Mouse (Mus musculus) kidney, adult 9 months (tissue): ENCODE measurements at regions not wholly inside any gene's neighbourhood (a gene's known extent, or its start where the extent isn't known, plus 50 kb on each side); places are given as distances from the start of the nearest gene placed in this dataset.
"Not testable (repeated sequence)": the region's sequence is repeated elsewhere in the genome, so short reads cannot be mapped to it uniquely, and the experiment has no call there.

Experiments used
- DNase-seq: peaks from one replicate; pipeline ENCODE4 v3.0.0; 2022

DNA sequence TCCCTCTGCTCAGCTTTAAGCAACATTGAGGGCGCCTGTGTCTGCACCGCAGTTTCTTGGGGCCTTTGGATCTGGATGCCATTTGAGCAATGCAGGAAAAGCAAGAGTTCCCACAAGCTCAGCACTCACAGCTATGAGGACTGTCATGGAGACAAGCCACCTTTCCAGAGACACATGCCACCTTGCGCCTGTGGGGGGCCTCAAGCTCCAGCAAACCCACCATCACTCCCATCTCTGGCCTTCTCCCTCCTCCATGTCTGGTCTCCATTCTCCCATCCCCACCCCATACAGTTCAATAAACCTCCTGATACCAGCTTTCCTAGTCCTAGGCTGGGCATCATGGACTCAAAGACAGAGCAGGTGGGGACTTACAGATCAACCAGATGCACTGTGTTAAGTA lies 97.8 kb downstream of the Wdr11 start:
- DNase-seq, result no peak

DNA sequence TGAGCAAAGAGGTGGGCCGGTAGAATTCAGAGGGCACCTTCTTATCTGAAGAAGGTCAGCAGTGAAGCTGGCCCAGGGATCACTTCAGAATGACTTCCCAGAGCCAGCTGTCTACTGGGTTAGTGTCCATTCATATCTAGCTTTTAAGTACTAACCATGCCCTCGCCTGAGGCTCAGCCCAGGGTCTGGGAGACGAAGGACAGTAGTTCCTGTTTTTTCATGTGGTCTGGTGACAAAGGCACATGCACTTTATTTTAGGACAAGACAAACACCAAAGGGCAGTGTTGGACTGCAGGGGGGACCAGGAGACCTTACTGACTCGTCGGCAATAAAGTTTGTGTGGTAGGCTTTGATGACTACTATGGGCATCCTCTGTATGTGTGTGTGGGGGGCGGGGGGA lies 99.2 kb downstream of the Wdr11 start:
- DNase-seq, result no peak

DNA sequence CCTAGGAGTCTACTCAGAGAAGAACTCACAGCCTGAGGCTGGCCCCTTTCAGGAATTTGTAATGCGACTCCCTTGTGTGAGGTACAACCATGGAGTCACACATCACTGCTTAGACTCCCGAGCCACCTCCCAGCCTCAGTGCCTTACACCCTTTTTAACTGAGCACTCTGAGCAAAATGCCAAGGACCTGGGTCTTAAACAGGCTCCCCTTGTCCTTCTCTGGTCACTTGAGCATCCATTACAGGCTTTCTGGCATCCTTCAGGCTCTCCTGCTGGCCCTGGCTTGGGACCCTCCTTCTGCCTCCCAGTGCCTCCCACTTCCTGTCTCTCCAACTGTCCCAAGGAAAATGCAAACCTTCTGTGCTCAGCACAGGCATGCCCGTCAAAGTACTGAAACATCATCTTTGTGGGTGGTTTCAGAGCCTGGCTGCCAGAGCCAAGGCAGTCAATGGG lies 100.0 kb downstream of the Wdr11 start:
- no peak for DNase-seq

DNA sequence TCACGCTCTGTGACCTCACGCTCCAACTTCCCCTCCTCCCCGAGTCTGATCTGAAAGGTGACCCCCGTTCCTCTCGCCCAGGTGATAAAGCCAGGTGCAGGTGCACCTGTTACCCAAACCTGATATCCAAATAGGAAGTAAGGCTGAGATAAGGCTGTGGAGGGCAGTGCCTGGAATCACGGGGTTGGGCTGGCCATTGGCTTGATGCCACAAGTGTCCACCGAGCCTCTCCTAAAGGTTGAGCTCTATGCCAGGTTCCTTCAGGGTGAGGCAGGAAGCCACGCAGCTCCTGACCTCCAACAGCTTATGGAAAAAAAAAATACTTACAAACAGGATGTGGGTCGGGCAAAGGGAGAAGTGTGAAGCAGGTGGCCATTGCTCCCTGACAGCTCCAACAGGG lies 102.0 kb downstream of the Wdr11 start:
- no peak for DNase-seq

DNA sequence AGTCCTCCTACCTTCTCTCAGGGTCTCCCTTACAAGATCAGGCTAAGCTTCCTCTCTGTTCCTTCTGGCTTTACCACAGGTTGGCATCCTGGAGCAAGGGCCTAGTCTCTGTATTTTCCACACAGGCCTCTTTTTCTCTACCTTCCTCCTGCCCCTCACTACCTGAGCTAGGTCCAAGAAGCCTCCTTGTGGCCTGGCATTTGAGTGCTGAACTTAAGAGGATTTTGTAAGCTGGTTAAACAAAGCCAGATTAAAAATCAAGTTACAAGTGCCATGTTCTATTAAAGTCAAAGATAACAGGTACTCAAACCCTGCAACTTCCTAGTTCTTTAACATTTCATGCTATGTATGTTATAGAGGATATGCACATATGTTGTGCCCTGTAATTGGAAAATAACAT lies 102.5 kb downstream of the Wdr11 start:
- DNase-seq, result no peak

DNA sequence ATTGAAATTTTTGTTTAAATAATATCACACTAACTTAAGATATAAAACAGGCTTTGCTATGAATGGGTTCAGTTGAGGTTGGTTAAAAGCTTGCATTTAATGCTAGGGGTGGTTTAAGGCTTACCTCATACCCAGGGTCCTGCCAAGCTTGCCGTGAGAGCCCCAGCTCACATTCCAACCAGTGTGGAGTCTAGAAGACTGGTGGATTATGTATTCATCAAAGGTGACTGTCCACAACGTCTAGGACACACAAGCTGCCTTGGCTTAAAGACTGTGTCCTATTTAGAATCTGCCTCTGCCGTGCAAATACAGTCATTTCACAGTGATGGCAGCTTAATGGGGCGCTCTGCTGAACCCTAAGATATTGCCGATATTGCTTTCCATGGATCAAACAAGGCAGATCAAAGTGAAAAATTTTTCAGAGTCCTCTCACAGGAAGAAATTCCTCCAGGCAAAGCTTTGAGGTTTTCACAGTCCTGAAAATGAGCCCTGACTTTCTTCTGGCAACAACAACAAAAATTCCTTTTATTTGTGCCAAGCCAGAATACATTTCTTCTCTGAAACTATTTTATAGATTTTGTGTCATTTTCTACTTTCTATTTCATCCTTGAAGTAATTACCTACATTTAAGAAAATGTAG lies 108.4 kb downstream of the Wdr11 start:
- no peak for DNase-seq

DNA sequence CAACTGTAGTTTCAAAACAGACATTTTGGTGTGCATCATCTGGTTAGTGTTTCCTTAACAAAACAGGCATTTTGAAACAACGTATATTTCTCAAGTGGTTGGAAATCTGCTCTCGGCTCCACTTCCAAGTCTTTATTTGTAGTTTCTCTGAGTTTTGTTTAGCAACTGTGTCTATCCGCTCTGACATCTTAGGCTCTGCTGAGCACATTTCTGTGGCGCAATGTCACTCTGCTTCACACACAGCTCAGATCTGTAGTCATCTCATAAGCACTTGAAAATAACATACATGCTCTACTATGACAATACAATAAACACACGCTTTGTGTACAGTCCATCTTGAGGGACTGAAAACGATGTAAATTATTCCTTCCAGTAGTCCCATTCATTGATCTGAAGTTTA lies 135.9 kb downstream of the Wdr11 start:
- no peak for DNase-seq

DNA sequence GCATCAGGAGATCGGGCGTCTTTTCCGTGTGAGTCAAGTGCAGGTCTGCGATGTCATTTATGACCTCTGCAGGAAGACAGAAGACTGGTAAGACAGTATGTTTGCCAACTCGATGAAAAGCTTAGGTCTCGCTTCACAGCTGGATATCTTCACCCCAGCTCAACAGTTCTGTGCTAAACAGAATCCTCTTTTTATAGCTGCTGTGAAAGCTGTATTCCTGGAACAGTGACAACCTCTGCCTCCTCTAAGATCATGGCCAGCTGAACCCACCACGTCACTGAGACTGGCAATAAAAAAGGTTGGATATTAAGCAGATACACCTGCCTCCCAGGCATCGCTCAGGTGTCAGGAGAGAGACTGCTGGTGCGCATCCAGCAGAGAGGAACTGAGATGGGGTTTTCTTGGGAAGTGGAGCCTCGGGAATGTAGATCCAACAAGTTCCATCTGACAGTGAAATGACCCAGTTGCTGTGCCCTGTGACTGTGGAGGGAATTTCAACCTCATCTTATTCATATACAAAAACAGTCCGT lies 138.1 kb downstream of the Wdr11 start:
- DNase-seq, result no peak

DNA sequence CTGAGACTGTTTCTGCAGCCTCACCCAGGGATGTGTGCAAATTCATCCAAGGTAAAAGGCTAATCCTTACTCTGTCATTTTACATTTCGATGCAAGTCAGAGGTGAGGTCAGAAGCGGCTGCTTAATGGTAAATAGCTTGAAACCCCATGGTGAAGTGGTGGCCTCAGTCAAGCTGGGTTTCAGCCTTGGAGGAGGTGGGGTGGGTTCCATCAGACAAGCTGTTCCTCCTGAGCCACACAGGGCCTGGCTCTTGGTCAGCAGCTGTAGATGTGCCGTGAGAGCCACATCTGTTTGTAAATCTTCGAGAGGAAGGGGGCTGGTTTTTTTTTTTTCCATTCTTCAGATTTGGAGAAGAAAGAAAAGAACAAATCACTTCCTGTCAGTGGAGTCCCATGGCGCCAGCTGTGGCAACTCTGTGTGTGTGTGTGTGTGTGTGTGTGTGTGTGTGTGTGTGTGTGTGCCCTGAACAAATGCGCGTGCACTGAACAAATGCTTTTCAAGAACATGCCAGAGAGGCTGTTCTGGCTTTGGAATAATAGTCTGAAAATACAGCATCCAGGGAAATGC lies 139.2 kb downstream of the Wdr11 start:
- DNase-seq, result no peak

DNA sequence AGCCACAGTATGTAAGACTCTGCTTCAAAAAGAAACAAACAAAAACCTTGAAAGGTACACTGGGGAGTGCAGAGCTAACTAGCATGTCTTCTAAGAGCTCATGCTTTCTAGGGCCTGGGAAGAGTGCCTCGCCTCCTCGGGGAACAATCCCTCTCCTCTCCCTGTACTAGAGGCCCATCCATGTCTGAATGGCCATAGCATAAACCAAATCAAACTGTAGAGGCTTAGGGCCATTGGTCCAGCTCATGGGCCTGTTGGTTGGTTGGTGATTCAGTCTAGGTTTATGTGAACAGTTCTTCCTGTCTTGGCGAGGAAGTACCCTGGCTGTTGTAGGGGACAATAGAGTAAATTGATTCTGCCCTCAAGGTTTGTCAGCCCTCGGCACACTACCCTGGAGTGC lies 151.0 kb downstream of the Wdr11 start:
- no peak for DNase-seq

DNA sequence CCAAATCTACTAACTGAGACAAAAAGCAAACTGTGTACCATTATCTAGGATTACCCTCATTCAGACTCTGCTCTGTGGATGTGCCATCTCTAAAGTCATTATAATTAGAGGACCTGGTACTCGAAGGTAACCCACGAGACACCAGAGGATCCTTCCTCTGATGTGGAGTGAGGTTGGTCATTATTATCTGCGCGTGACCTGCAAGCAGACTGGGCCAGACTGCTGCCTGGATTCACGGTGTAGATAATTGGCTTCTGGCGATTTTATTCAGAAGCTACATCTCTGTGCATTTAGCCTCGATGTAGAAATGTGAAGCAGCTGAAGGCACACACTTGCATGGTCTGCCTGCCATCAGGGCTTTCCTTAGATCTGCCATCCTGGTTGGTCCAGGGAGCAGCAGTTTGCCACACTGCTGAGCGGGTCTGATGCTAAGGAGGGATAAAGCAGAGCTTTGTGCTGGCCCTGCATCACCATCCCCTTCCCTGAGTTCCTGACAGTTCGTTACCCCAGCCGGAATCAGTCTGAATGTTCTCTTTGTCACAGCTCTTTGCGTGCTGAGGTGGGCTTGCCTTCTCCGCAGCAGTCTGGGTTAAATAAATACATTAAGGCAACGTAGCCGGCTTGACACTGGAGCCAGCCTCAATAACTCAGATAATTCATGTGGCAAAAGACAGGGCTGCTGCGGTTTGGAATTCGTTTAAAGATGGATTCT lies 152.4 kb downstream of the Wdr11 start:
- no peak for DNase-seq

DNA sequence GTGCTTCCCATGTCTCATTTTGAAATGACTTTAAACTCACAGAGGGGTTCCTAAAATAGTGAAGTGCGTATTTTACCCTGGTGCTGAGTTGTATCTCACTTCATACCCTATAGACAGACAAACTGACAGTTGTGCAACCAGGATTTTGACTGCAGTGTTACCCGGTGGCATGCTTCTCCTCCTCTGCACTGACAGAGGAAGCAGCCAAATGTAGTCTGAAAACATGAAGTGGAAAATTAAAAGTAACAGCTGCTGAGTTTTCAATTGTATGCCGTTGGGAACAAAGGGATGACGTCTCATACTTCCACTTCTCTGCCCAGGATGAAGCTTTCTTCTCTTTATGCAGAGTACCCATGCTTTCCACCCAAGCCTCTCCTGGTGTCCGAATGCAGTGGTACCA lies 155.0 kb downstream of the Wdr11 start:
- DNase-seq, result no peak

DNA sequence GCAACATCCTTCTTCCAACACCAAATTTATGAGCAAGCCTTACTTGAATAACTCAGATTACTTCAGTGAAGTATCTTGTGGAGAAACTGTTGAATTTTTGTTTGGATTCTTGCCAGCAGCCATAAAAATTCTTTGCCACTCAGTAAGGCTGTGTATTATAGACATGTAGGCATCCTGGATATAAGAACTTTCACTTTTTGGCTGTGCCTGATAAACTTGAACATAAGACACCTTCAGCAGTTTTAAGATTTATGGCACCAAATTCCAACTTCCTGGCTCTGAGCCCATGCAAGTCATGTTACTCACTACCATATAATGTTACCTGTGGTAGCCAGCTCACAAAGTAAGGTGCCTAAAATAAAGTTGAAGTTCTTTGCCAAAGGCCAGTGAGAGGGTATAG lies 159.3 kb downstream of the Wdr11 start:
- no peak for DNase-seq

DNA sequence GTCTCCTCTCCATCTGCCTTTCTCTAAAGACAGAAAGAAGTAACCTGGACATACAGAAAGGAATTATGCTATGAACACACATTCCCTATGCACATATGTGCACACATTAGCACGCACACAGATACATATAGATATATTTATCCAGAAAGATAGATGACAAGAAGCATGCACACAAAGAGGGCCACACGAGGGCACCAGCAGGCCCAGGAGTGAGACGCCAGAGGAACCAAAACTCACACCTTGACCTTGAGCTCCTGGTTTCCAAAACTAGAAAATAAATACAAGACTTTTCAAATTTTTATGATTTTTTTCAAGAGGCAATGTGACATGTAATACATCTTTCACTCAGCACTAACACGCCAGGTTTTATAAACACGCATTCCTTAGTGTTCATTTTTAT lies 163.1 kb downstream of the Wdr11 start:
- DNase-seq, result no peak

DNA sequence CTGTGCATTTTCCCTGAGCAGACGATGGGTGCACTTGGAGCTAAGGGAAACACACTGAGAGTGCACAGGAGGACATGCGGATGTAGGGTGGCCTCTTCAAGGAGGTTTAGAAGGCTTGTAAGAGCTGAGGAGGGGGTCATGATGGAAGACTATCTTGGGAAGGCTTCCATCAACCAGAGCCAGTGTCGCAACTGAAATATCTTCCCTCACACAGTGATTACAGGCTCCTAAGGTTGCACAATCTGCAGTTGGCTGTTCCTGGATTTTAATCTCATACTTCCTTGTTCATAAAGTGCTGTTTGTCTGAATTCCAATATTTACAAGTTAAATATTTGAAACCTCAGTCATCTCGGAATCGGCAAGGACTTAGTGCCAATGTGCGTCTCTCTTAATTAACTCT lies 164.5 kb downstream of the Wdr11 start:
- DNase-seq, result no peak

DNA sequence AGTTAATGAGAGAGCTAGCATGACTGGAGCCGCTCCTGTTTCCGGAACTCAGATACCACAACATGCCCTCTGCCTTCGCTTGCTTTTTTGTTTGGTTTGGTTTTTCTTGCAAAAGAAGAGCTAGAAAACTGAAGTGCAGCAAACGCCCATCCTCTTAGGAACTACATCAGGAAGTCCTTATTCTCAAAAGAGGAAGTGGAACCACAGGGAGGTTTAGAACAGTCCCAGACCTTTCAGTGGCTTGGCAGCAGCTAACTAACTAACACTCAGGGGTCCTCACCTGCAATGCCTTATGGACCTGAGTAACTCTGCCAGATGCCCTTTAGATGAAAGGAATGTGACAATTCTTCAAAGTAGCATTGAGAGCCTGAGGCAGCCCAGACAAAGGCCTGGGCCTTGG lies 168.2 kb downstream of the Wdr11 start:
- DNase-seq, result no peak

DNA sequence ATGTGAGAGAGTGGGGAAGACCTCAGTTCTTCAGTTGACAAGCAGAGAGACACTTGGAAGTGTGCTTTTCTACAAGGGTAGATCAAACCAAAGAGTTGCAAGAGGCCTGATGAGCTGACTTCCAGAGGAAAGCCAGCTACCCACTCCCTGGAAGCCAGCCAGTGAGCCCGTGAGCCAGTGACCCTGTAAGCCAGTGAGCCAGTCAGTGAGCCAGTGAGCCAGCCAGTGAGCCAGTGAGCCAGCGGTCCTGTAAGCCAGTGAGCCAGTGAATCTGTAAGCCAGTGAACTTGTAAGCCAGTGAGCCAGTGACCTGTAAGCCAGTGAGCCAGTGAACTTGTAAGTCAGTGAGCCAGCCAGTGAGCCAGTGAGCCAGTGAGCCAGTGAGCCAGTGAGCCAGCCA lies 168.7 kb downstream of the Wdr11 start:
- DNase-seq, result peak; percentile 12

DNA sequence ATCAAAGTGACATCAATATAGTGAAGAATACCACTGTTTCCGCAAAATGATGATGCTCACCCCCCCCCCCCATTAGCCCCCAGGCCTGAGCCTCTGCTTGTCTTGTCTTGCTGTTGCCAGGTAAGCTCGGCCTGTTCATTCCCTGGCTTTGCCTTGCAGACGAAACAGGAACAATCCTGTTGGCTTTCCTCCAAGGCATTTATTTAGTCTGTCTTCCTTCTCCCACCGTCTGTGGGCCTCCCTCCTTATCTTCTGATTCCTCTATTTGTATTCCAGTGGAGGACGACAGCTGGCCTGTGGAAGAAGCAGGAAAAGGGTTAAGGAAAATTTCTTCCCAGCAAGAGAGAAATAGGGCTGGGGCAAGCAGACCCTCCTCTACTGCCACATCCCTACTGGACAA lies 172.1 kb downstream of the Wdr11 start:
- DNase-seq, result no peak

DNA sequence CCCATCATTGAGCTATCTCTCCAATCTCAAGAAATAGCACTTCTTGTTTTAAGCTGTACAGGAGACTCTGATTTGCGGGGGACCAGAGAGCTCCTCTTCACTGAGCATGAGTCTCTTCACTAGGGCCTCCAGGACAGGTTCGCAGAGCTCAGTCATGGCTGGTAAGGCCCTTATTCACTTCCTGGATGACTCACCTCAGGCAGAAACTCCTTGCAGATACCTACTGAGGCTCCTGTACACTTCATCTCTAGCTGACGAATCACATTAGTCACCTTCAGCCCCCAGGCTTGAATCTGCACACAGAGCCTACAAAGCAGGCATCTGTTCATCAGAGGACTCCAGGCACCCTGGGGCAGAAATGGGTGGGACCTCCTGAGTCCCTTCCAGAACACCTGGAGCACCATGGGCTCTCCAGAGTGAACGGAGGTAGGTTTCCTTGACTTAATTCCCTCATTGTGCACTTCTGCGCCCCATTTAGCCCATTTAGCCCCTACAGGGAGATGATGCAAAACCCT lies 172.8 kb downstream of the Wdr11 start:
- DNase-seq, result no peak

DNA sequence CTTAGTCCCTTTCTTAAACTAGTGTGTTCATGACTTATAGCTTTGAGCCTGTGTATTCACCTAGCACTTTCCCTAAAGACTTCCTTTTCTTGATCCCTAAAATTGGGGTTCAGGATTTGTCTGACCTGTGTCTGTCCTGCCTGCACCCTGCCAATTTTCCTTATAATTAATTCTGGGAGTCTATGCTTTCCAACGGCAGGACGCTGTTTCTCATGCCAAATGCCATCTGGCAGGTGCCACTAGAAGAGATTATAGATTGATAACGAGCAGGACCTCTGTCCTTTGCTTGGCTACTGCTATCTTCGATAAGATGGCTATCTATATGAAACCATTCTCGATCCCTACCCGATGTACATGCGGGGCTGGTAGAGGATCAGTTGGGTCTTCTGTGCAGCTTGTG lies 174.0 kb downstream of the Wdr11 start:
- no peak for DNase-seq

DNA sequence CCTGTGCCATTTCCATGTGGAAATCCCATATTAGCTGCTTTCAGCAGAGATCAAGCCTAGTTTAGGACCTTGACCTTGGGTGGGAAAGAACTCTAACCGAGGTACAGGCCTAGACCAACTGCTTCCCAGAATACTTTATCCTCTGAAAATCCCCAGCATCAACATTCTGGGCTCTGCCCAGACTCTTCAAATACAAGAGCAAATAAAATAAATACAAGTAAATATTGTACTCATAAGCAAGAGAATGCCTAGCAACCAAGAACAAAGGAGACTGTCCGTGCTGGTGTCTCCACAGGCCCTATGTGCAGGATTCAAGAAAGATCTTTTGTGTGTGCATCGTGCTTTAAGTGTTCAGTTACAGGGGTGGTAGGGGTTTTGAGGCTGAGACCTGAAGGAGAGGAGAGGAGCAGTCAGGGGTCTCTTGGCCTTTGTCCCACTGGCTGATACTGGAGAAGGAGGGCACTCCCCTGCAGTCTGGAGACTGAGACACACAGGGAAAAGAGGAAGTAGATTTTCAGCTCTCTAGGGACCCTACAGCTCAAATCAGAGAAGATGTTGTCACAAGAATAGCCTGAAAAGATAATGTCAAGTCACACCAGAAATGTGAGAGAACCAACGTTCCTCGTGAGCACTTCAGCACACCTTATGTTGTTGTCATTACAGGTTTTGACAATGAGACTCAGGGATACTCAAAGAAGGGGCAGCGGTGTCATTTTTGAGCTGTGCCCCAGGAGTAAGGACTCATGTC lies 174.6 kb downstream of the Wdr11 start:
- no peak for DNase-seq

DNA sequence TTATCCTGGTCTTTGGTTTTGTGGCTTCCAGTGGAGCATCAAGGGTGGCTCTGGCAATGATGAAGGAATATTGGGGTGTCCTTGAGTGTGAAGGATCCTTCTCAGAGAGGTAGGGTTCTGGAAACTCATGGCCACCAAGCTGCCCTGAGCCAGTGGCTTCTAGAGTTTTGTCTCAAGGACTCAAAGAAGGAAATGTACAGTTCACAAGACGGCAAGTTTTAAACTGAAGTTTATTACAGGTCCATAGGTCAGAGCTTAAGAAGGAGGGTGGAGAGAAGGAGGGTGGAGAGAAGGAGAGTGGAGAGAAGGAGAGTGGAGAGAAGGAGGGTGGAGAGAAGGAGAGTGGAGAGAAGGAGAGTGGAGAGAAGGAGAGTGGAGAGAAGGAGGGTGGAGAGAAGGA lies 178.0 kb downstream of the Wdr11 start:
- not testable (repeated sequence) for DNase-seq

DNA sequence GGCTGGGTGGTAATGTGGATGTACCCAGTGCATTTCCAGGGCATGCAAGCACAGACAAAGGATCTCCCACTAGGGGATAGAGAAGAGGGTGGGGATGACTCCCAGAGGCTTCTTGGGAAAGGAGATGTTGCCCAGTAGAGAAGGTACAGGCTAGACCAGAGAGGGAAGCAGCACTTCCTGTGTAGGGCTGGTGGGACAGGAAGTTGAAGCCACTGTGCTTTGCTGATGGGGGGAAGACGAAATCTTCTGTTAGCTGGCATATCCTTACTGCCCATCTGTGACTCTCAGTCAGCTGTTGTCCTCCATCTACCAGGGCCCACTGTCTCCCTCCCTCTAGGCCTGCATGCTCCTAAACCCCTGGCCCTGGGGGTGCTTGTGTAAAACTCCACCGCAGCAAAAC lies 180.2 kb downstream of the Wdr11 start:
- DNase-seq, result no peak
